Mouse (Mus musculus) limb, embryonic 13.5 days (tissue): Measurements from ENCODE around the gene Zranb3. TPM values are rescaled to one million over a fixed set of nuclear protein-coding genes. Genes with fewer than 3 reads are reported as not detected.

Source experiments
- ATAC-seq: fragments of 200-750 bp; cut with Nextera tagmentation; 2 replicates; pipeline ENCODE4 v1.8.0; 2017; ENCODE audit warnings: low read depth, moderate number of reproducible peaks, moderate TSS enrichment; ENCODE audit not compliant: low FRiP score
- H3K27ac ChIP-seq: fragments of 300-500 bp; sonication (generic); 2 replicates; pipeline ENCODE4 v1.5.1; 2015; ENCODE audit warnings: inconsistent platforms, mild to moderate bottlenecking, moderate library complexity
- H3K27me3 ChIP-seq: fragments of 300-500 bp; sonication (generic); 2 replicates; pipeline ENCODE4 v1.6.1; 2015; ENCODE audit warnings: mild to moderate bottlenecking, inconsistent platforms
- H3K36me3 ChIP-seq: fragments of 300-500 bp; sonication (generic); 2 replicates; pipeline ENCODE4 v1.6.1; 2015; ENCODE audit warnings: inconsistent platforms, mild to moderate bottlenecking, moderate library complexity
- H3K4me1 ChIP-seq: fragments of 300-500 bp; sonication (generic); 2 replicates; pipeline ENCODE4 v1.6.1; 2015; ENCODE audit warnings: inconsistent platforms
- H3K4me2 ChIP-seq: fragments of 300-500 bp; sonication (generic); replicated peaks from 2 replicates; pipeline ENCODE4 v1.6.1; 2015; ENCODE audit warnings: inconsistent platforms, mild to moderate bottlenecking, moderate library complexity
- H3K4me3 ChIP-seq: fragments of 300-500 bp; sonication (generic); 2 replicates; pipeline ENCODE4 v1.5.1; 2015; ENCODE audit warnings: moderate library complexity, mild to moderate bottlenecking, inconsistent platforms
- H3K9ac ChIP-seq: fragments of 300-500 bp; sonication (generic); 2 replicates; pipeline ENCODE4 v1.6.1; 2015; ENCODE audit warnings: mild to moderate bottlenecking, inconsistent platforms
- H3K9me3 ChIP-seq: fragments of 300-500 bp; sonication (generic); 2 replicates; pipeline ENCODE4 v1.6.1; 2016; ENCODE audit warnings: inconsistent platforms
- WGBS: fragments of 180-500 bp; shearing (Covaris S2); methylation state at CpG from one replicate; pipeline ENCODE4 v1.1.7; 2015; 5-methylcytosine and 5-hydroxymethylcytosine counted together
- polyA plus RNA-seq: library from polyadenylated mRNA; unstranded; fragments of >200 nt; fragmentation: Nextera tagmentation; extraction: Ambion mirVana; gene quantifications from 2 replicates; pipeline ENCODE4 v1.2.1, GENCODE M21; 2015

The Zranb3 gene
- polyA plus RNA-seq, 1 experiment from 2014 or later, result 9.8 TPM

GRCm38 (mm10) chr1:127980911-127981559, 121.8 kb downstream of the Zranb3 start:
- H3K9ac ChIP-seq, result no peak overlapping the region
- no peak for ATAC-seq
- no peaks in the 10 kb centered on the region; the same call in 1 of the 2 replicates for H3K36me3 ChIP-seq
- WGBS, result 38% methylated on average over 2 of the region's 2 CpGs
- no peak overlapping the region for H3K27ac ChIP-seq
- H3K4me2 ChIP-seq, result no peak overlapping the region
- no peaks in the 10 kb centered on the region for H3K27me3 ChIP-seq
- H3K9me3 ChIP-seq, result no peaks in the 10 kb centered on the region
- H3K4me3 ChIP-seq, result no peak overlapping the region
- H3K4me1 ChIP-seq, result no peaks in the 10 kb centered on the region

- Histone ChIP-seq H3K4me2 (no peak overlapping the region), H3K36me3 (no peaks in the 10 kb centered on the region; the same call in 1 of the 2 replicates), H3K4me3 (no peak overlapping the region), H3K4me1 (0 out of 2 replicates have a peak, but pooled peaks cover 3% of the 10 kb centered on the region), H3K9me3 (no peaks in the 10 kb centered on the region), H3K27me3 (no peaks in the 10 kb centered on the region), H3K9ac (no peak overlapping the region), H3K27ac (no peak overlapping the region)
- 85% methylated on average over 1 of the region's 1 CpGs for WGBS
- no peak for ATAC-seq
These were observed 124.7 kb downstream of the Zranb3 start for GRCm38 (mm10) chr1:127978125-127978524.

DNA sequence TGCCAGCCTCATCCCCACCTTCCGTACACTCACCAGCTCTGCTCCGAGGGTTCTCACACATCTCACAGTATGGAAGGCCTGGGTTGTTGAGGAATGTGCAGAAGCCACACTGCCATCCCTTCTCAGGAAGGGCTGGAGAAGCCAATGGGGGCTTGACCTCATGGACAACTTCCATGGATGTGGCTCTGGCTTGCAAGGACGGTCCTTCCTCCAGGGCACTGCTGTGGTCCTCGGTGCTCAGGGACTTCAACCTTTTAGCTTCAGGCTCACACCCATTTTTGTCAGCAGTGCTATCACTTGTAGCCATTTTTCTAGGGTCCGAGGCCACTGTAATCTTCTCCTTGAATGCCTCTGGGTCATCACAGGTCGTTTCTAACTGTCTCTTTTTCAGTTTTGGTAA, 126.7 kb downstream of the Zranb3 start:
- H3K9ac ChIP-seq, result no peak overlapping the region
- 88% methylated on average over 6 of the region's 6 CpGs for WGBS
- no peaks in the 10 kb centered on the region for H3K9me3 ChIP-seq
- no peaks in the 10 kb centered on the region for H3K27me3 ChIP-seq
- no peak overlapping the region for H3K4me2 ChIP-seq
- no peak overlapping the region for H3K27ac ChIP-seq
- no peak for ATAC-seq
- 0 out of 2 replicates have a peak, but pooled peaks cover 3% of the 10 kb centered on the region for H3K4me1 ChIP-seq
- peaks cover 3% of the 10 kb centered on the region; the same call in 1 of the 2 replicates for H3K36me3 ChIP-seq
- no peak overlapping the region for H3K4me3 ChIP-seq

GRCm38 (mm10) chr1:127975676-127976075, 127.2 kb downstream of the Zranb3 start:
- H3K9ac ChIP-seq, result no peak overlapping the region
- no peak overlapping the region for H3K4me3 ChIP-seq
- peaks cover 6% of the 10 kb centered on the region; the same call in 1 of the 2 replicates for H3K36me3 ChIP-seq
- 83% methylated on average over 2 of the region's 2 CpGs for WGBS
- H3K27me3 ChIP-seq, result no peaks in the 10 kb centered on the region
- 0 out of 2 replicates have a peak, but pooled peaks cover 3% of the 10 kb centered on the region for H3K4me1 ChIP-seq
- ATAC-seq, result no peak
- no peak overlapping the region for H3K27ac ChIP-seq
- no peak overlapping the region for H3K4me2 ChIP-seq
- no peaks in the 10 kb centered on the region for H3K9me3 ChIP-seq

- no peak for ATAC-seq
- Histone ChIP-seq H3K4me3 (no peak overlapping the region), H3K9ac (no peak overlapping the region), H3K9me3 (no peaks in the 10 kb centered on the region), H3K4me1 (0 out of 2 replicates have a peak, but pooled peaks cover 3% of the 10 kb centered on the region), H3K36me3 (peaks cover 15% of the 10 kb centered on the region; the same call in 1 of the 2 replicates), H3K27ac (no peak overlapping the region), H3K4me2 (no peak overlapping the region), H3K27me3 (no peaks in the 10 kb centered on the region)
- WGBS, result 88% methylated on average over 4 of the region's 4 CpGs
These were observed 128.8 kb downstream of the Zranb3 start for GRCm38 (mm10) chr1:127974082-127974481.

DNA sequence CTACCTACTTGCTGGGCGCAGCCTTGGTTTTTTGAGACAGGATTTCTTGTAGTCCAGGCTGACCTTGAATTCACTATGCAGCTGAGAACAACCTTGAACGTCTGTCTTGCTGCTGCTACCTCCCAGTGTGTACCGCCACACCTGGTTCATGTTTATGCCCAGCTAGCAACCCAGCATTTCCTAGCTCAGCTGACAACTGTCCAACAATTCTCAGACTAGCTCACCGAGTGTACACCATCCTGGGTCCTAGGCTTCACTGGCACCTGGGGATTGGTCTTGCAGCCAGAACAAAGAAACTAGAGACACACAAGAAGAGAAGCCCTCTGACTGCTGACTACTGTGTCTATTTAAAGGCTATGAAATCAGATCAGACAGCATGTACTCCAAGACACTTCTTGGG, 132.0 kb downstream of the Zranb3 start:
- Histone ChIP-seq H3K27ac (no peak overlapping the region), H3K4me2 (no peak overlapping the region), H3K36me3 (peaks cover 15% of the 10 kb centered on the region; the same call in 1 of the 2 replicates), H3K9me3 (no peaks in the 10 kb centered on the region), H3K9ac (no peak overlapping the region), H3K4me3 (no peak overlapping the region), H3K4me1 (0 out of 2 replicates have a peak, but pooled peaks cover 3% of the 10 kb centered on the region), H3K27me3 (no peaks in the 10 kb centered on the region)
- no peak for ATAC-seq
- 78% methylated on average over 4 of the region's 4 CpGs for WGBS

DNA sequence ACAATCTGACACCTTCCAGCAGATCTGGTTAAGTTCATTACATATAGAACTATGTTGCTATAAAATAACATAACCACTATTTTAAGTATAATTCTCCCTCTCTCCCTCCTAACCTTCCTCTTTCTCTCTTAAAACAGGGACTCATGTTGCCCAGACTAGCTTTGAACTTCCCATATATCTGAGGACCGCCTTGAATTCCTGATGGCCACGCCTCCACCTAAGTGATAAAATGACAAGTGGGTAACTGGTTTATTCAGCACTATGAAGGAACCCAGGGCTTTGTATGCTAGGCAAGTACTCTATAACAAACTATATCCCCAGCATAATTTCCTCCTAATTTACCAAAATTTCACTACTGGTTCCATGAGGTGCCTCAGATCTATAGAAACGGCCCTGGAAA, 139.5 kb downstream of the Zranb3 start:
- WGBS, result 82% methylated on average over 3 of the region's 3 CpGs

DNA sequence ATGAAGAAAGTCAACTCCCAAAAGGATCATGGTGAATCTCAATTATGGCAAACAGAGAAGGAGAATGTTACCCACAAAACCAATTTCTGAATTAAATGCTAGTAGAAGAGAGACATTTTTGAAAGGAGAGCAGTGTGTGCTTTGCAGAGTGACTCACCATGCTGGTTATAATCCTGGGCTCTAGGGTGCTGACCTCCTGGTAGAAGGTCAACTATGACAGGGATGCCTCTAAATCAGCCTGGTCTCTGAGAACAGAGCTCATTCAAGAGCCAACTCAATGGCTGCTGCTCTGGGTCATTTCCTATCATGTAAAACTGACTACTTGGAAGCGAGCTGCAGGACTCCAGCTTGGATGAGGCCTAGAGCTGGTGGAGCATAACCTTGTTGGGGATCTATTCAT, 141.7 kb downstream of the Zranb3 start:
- Histone ChIP-seq H3K36me3 (peaks cover 12% of the 10 kb centered on the region), H3K9me3 (no peaks in the 10 kb centered on the region), H3K4me2 (no peak overlapping the region), H3K4me1 (peaks cover 7% of the 10 kb centered on the region; the same call in 1 of the 2 replicates), H3K27ac (no peak overlapping the region), H3K4me3 (no peak overlapping the region), H3K27me3 (no peaks in the 10 kb centered on the region), H3K9ac (no peak overlapping the region)
- ATAC-seq, result no peak
- 96% methylated on average over 1 of the region's 1 CpGs for WGBS

More for the DNA sequence above, 139.5 kb downstream of the Zranb3 start:
- no peak for ATAC-seq
- Histone ChIP-seq H3K4me1 (peaks cover 7% of the 10 kb centered on the region; the same call in 1 of the 2 replicates), H3K4me2 (no peak overlapping the region), H3K27me3 (no peaks in the 10 kb centered on the region), H3K27ac (no peak overlapping the region), H3K36me3 (peaks cover 12% of the 10 kb centered on the region), H3K9ac (no peak overlapping the region), H3K4me3 (no peak overlapping the region), H3K9me3 (no peaks in the 10 kb centered on the region)

GRCm38 (mm10) chr1:127959312-127959718, 143.5 kb downstream of the Zranb3 start:
- WGBS, result 75% methylated on average over 7 of the region's 7 CpGs
- Histone ChIP-seq H3K4me2 (no peak overlapping the region), H3K4me1 (peaks cover 7% of the 10 kb centered on the region; the same call in 1 of the 2 replicates), H3K27ac (no peak overlapping the region; the same call in 1 of the 2 replicates), H3K27me3 (no peaks in the 10 kb centered on the region), H3K4me3 (no peak overlapping the region), H3K36me3 (peaks cover 12% of the 10 kb centered on the region), H3K9ac (no peak overlapping the region), H3K9me3 (no peaks in the 10 kb centered on the region)
- no peak for ATAC-seq

- Histone ChIP-seq H3K27me3 (no peaks in the 10 kb centered on the region), H3K4me2 (no peak overlapping the region), H3K27ac (no peak overlapping the region), H3K9me3 (no peaks in the 10 kb centered on the region), H3K4me1 (peaks cover 7% of the 10 kb centered on the region; the same call in 1 of the 2 replicates), H3K36me3 (peaks cover 12% of the 10 kb centered on the region), H3K9ac (no peak overlapping the region), H3K4me3 (no peak overlapping the region)
- WGBS, result 51% methylated on average over 5 of the region's 5 CpGs
- ATAC-seq, result no peak
These were observed 144.0 kb downstream of the Zranb3 start for GRCm38 (mm10) chr1:127958801-127959200.

DNA sequence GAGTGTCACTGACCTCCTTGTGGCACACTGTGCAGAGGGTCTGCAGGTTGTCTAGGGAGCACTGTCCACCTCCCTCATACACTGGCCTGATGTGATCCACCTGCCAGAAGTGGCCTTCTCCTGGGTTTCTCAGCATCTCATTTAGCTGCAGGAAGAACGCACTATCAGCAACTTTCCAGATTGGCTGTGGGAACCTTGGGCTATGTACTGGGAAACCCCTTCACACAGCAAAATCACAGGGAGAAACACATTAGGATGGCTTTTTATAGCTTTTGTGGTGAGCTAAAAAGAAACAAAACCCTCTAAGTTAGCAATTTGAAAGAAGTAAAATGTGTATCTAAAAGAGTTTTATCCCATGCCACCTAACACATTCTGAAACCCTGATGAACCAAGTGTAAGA, 146.3 kb downstream of the Zranb3 start:
- no peak overlapping the region for H3K4me2 ChIP-seq
- no peaks in the 10 kb centered on the region for H3K9me3 ChIP-seq
- H3K4me3 ChIP-seq, result no peak overlapping the region
- H3K27ac ChIP-seq, result no peak overlapping the region
- no peak overlapping the region for H3K9ac ChIP-seq
- H3K27me3 ChIP-seq, result no peaks in the 10 kb centered on the region
- WGBS, result 80% methylated on average over 1 of the region's 1 CpGs
- peaks cover 27% of the 10 kb centered on the region for H3K36me3 ChIP-seq
- no peak for ATAC-seq
- peaks cover 7% of the 10 kb centered on the region; the same call in 1 of the 2 replicates for H3K4me1 ChIP-seq

- Histone ChIP-seq H3K4me2 (no peak overlapping the region), H3K36me3 (peaks cover 15% of the 10 kb centered on the region), H3K27me3 (no peaks in the 10 kb centered on the region), H3K27ac (no peak overlapping the region), H3K9me3 (no peaks in the 10 kb centered on the region), H3K9ac (no peak overlapping the region), H3K4me3 (no peak overlapping the region), H3K4me1 (peaks cover 7% of the 10 kb centered on the region; the same call in 1 of the 2 replicates)
- WGBS, result 66% methylated on average over 4 of the region's 4 CpGs
- no peak for ATAC-seq
These were observed 148.0 kb downstream of the Zranb3 start for GRCm38 (mm10) chr1:127954800-127955199.
